Mouse (Mus musculus) liver, embryonic 11.5 days (tissue): ENCODE measurements around the gene Slc25a25. TPM values are rescaled to one million over a fixed set of nuclear protein-coding genes. Genes with fewer than 3 reads are reported as not detected.
A peak's percentile ranks its signal among the peaks of the same experiment; 100 is the strongest.

Source experiments
- ATAC-seq: fragments of 200-750 bp; cut with Nextera tagmentation; replicated peaks from 2 replicates; pipeline ENCODE4 v1.8.0; 2017; ENCODE audit warnings: moderate number of reproducible peaks, mild to moderate bottlenecking, moderate TSS enrichment, moderate library complexity; ENCODE audit not compliant: low FRiP score
- DNase-seq: peaks from one replicate; pipeline ENCODE4 v3.0.0-alpha.2; 2017; ENCODE audit warnings: low spot score
- H3K27ac ChIP-seq: fragments of 300-500 bp; sonication (generic); 2 replicates; pipeline ENCODE4 v1.5.1; 2014; ENCODE audit warnings: mild to moderate bottlenecking, low read depth, low read length, control low read depth
- H3K27me3 ChIP-seq: fragments of 300-500 bp; sonication (generic); replicated peaks from 2 replicates; pipeline ENCODE4 v1.6.1; 2014; ENCODE audit warnings: low read length, mixed read lengths; ENCODE audit not compliant: control insufficient read depth, insufficient read depth
- H3K36me3 ChIP-seq: fragments of 300-500 bp; sonication (generic); 2 replicates; pipeline ENCODE4 v1.6.1; 2014; ENCODE audit warnings: mild to moderate bottlenecking, low read length, moderate library complexity, mixed read lengths; ENCODE audit not compliant: control insufficient read depth, insufficient read depth
- H3K4me1 ChIP-seq: fragments of 300-500 bp; sonication (generic); replicated peaks from 2 replicates; pipeline ENCODE4 v1.6.1; 2014; ENCODE audit warnings: low read length, mixed read lengths; ENCODE audit not compliant: control insufficient read depth, insufficient read depth
- H3K4me2 ChIP-seq: fragments of 300-500 bp; sonication (generic); 2 replicates; pipeline ENCODE4 v1.6.1; 2014; ENCODE audit warnings: mild to moderate bottlenecking, control low read depth, moderate library complexity
- H3K4me3 ChIP-seq: fragments of 300-500 bp; sonication (generic); 2 replicates; pipeline ENCODE4 v1.5.1; 2014; ENCODE audit warnings: low read depth, low read length, control low read depth
- H3K9ac ChIP-seq: fragments of 300-500 bp; sonication (generic); 2 replicates; pipeline ENCODE4 v1.6.1; 2014; ENCODE audit warnings: low read depth, low read length, control low read depth
- H3K9me3 ChIP-seq: fragments of 300-500 bp; sonication (generic); 2 replicates; pipeline ENCODE4 v1.6.1; 2016; ENCODE audit warnings: low read length, inconsistent platforms, mixed read lengths; ENCODE audit not compliant: control insufficient read depth
- WGBS: fragments of 180-500 bp; shearing (Covaris S2); extraction: QIAGEN DNeasy Blood & Tissue Kit; methylation state at CpG from one replicate; pipeline ENCODE4 v1.1.7; 2014; 5-methylcytosine and 5-hydroxymethylcytosine counted together
- polyA plus RNA-seq: library from polyadenylated mRNA; unstranded; fragments of >200 nt; fragmentation: Nextera tagmentation; extraction: Ambion mirVana; gene quantifications from 2 replicates; pipeline ENCODE4 v1.2.1, GENCODE M21; 2014

The Slc25a25 gene
- polyA plus RNA-seq, 1 experiment from 2014 or later, result 10.4 TPM

GRCm38 (mm10) chr2:32392063-32392462 lies 59.2 kb downstream of the Slc25a25 start:
- no peaks in the 10 kb centered on the region for H3K36me3 ChIP-seq
- no peak overlapping the region for H3K9ac ChIP-seq
- WGBS, result 81% methylated on average over 5 of the region's 5 CpGs
- peaks cover 10% of the 10 kb centered on the region for H3K4me1 ChIP-seq
- no peak for ATAC-seq
- H3K9me3 ChIP-seq, result no peaks in the 10 kb centered on the region
- H3K4me2 ChIP-seq, result no peak overlapping the region
- no peak overlapping the region for H3K27ac ChIP-seq
- H3K4me3 ChIP-seq, result no peak overlapping the region
- no peaks in the 10 kb centered on the region for H3K27me3 ChIP-seq
- DNase-seq, result no peak

GRCm38 (mm10) chr2:32390871-32391270 lies 60.4 kb downstream of the Slc25a25 start:
- Histone ChIP-seq H3K9me3 (no peaks in the 10 kb centered on the region), H3K4me3 (no peak overlapping the region), H3K27ac (no peak overlapping the region), H3K27me3 (no peaks in the 10 kb centered on the region), H3K4me1 (peaks cover 4% of the 10 kb centered on the region), H3K9ac (no peak overlapping the region), H3K4me2 (no peak overlapping the region; the same call in 1 of the 2 replicates), H3K36me3 (no peaks in the 10 kb centered on the region)
- ATAC-seq (no peak), DNase-seq (no peak)
- WGBS, result 69% methylated on average over 8 of the region's 8 CpGs

DNA sequence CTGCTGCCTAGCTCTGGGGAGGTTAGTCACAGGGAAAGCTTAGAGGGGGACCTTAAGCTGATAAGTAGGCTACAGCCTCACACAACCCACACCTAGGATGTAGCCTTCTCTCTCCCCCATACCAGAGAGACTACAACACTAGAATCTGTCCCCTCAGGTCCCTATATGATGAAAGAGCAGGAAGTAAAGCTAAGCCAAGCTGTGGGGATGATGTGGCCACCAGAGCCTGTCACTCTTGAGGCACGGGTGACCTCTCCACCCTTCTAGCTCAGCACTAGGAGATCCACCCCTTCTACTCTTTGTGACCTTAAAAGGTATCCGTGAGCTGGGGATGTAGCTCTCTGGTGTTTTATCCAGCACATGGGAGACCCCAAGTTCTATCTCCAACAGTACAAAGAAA lies 62.1 kb downstream of the Slc25a25 start:
- Histone ChIP-seq H3K27ac (no peak overlapping the region), H3K36me3 (no peaks in the 10 kb centered on the region), H3K4me1 (no peaks in the 10 kb centered on the region), H3K9me3 (no peaks in the 10 kb centered on the region), H3K27me3 (no peaks in the 10 kb centered on the region), H3K4me2 (no peak overlapping the region), H3K4me3 (no peak overlapping the region), H3K9ac (no peak overlapping the region)
- DNase-seq, result no peak
- no peak for ATAC-seq
- WGBS, result 56% methylated on average over 2 of the region's 2 CpGs

- H3K27me3 ChIP-seq, result no peaks in the 10 kb centered on the region
- DNase-seq (no peak), ATAC-seq (no peak)
- 59% methylated on average over 5 of the region's 5 CpGs for WGBS
- no peak within 1 kb of the TSS for H3K4me2 ChIP-seq
- no peak within 1 kb of the TSS for H3K9ac ChIP-seq
- H3K4me1 ChIP-seq, result no peaks in the 10 kb centered on the region
- H3K4me3 ChIP-seq, result no peak within 1 kb of the TSS
- no peaks in the 10 kb centered on the region for H3K9me3 ChIP-seq
- no peaks in the 10 kb centered on the region for H3K36me3 ChIP-seq
- H3K27ac ChIP-seq, result no peak within 1 kb of the TSS
Measured at GRCm38 (mm10) chr2:32387706-32388490, 63.3 kb downstream of the Slc25a25 start, which contains the start of gene Lcn2. Gene Lcn2, minus strand, starts transcription at chr2:32388252.

DNA sequence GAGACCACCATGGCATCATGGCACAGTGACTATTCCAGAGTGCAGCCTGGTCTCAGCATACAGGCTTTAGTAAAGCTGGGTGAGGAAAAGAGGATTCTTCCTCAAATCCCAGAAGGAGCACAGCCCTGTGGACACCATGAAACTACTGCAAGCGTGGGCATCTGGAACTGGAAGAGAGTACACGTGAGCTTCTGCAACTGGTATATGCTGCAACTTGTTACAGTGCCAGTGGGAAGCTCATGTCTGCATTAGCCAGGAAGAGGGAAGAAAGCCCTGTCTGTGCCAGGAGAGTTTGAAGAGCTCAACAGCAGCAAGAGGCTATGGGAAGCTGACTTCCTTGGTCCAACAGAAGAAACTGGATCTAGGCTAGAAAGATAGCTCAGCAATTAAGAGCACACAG lies 68.6 kb downstream of the Slc25a25 start:
- WGBS, result 70% methylated on average over 2 of the region's 2 CpGs
- Histone ChIP-seq H3K27me3 (no peaks in the 10 kb centered on the region; the same call in 1 of the 2 replicates), H3K4me3 (no peak overlapping the region)

GRCm38 (mm10) chr2:32381775-32382223 lies 69.4 kb downstream of the Slc25a25 start, which contains the start of gene 1110008P14Rik:
Gene 1110008P14Rik, minus strand, starts transcription at chr2:32381938.
- H3K27me3 ChIP-seq, result no peaks in the 10 kb centered on the region; the same call in 1 of the 2 replicates

More for the DNA sequence above, 68.6 kb downstream of the Slc25a25 start:
- Histone ChIP-seq H3K27ac (no peak overlapping the region), H3K9me3 (no peaks in the 10 kb centered on the region), H3K4me1 (peaks cover 5% of the 10 kb centered on the region), H3K4me2 (no peak overlapping the region), H3K36me3 (peaks cover 13% of the 10 kb centered on the region), H3K9ac (no peak overlapping the region)
- DNase-seq, result no peak
- ATAC-seq, result no peak

GRCm38 (mm10) chr2:32381141-32381774 lies 70.0 kb downstream of the Slc25a25 start:
- DNase-seq, result no peak

More at GRCm38 (mm10) chr2:32381775-32382223, 69.4 kb downstream of the Slc25a25 start, which contains the start of gene 1110008P14Rik:
- Histone ChIP-seq H3K4me1 (peaks cover 5% of the 10 kb centered on the region), H3K9ac (peak within 1 kb of the TSS; percentile 64), H3K4me2 (peak within 1 kb of the TSS; percentile 95), H3K36me3 (peaks cover 15% of the 10 kb centered on the region), H3K4me3 (peak within 1 kb of the TSS; percentile 60), H3K27ac (no peak within 1 kb of the TSS), H3K9me3 (no peaks in the 10 kb centered on the region)
- WGBS, result under 1% methylated on average over 41 of the region's 47 CpGs
- ATAC-seq (peak; percentile 94), DNase-seq (peak; percentile 93)

GRCm38 (mm10) chr2:32380001-32380500 lies 71.2 kb downstream of the Slc25a25 start:
- Histone ChIP-seq H3K36me3 (peaks cover 27% of the 10 kb centered on the region), H3K27me3 (no peaks in the 10 kb centered on the region; the same call in 1 of the 2 replicates), H3K9me3 (no peaks in the 10 kb centered on the region), H3K27ac (no peak overlapping the region), H3K9ac (no peak overlapping the region), H3K4me1 (peaks cover 5% of the 10 kb centered on the region), H3K4me2 (no peak overlapping the region), H3K4me3 (no peak overlapping the region)
- WGBS, result 90% methylated on average over 7 of the region's 7 CpGs
- DNase-seq (no peak), ATAC-seq (no peak)

More at GRCm38 (mm10) chr2:32381141-32381774, 70.0 kb downstream of the Slc25a25 start:
- peaks cover 5% of the 10 kb centered on the region for H3K4me1 ChIP-seq
- H3K27ac ChIP-seq, result no peak overlapping the region
- no peaks in the 10 kb centered on the region for H3K9me3 ChIP-seq
- H3K36me3 ChIP-seq, result peaks cover 20% of the 10 kb centered on the region
- ATAC-seq, result peak; percentile 21
- under 1% methylated on average over 27 of the region's 27 CpGs for WGBS
- peak overlapping the region; percentile 95 for H3K4me2 ChIP-seq
- peak overlapping the region; percentile 60 for H3K4me3 ChIP-seq
- H3K9ac ChIP-seq, result peak overlapping the region; percentile 64
- no peaks in the 10 kb centered on the region; the same call in 1 of the 2 replicates for H3K27me3 ChIP-seq
